Mouse (Mus musculus) embryonic facial prominence, embryonic 11.5 days (tissue): ENCODE measurements at regions not wholly inside any gene's neighbourhood (a gene's known extent, or its start where the extent isn't known, plus 50 kb on each side); places are given as distances from the start of the nearest gene placed in this dataset.
A peak's percentile ranks its signal among the peaks of the same experiment; 100 is the strongest.

ENCODE experiments used
- ATAC-seq: fragments of 200-750 bp; cut with Nextera tagmentation; replicated peaks from 2 replicates; pipeline ENCODE4 v1.8.0; 2017; ENCODE audit warnings: low read depth; ENCODE audit not compliant: insufficient number of reproducible peaks, low FRiP score, low TSS enrichment
- DNase-seq: peaks from one replicate; pipeline ENCODE4 v3.0.0-alpha.2; 2015; ENCODE audit warnings: low spot score
- H3K27ac ChIP-seq: fragments of 300-500 bp; sonication (generic); replicated peaks from 2 replicates; pipeline ENCODE4 v1.5.1; 2014; ENCODE audit warnings: mild to moderate bottlenecking, low read depth, low read length, control low read depth
- H3K27me3 ChIP-seq: fragments of 300-500 bp; sonication (generic); 2 replicates; pipeline ENCODE4 v1.6.1; 2014; ENCODE audit warnings: mild to moderate bottlenecking, low read length, moderate library complexity, mixed read lengths; ENCODE audit not compliant: control insufficient read depth, insufficient read depth
- H3K36me3 ChIP-seq: fragments of 300-500 bp; sonication (generic); replicated peaks from 2 replicates; pipeline ENCODE4 v1.6.1; 2014; ENCODE audit warnings: low read depth, mild to moderate bottlenecking, low read length, moderate library complexity, mixed read lengths; ENCODE audit not compliant: control insufficient read depth, insufficient read depth
- H3K4me1 ChIP-seq: fragments of 300-500 bp; sonication (generic); 2 replicates; pipeline ENCODE4 v1.6.1; 2014; ENCODE audit warnings: low read length, mixed read lengths; ENCODE audit not compliant: control insufficient read depth, insufficient read depth
- H3K4me2 ChIP-seq: fragments of 300-500 bp; sonication (generic); 2 replicates; pipeline ENCODE4 v1.6.1; 2014; ENCODE audit warnings: low read depth, mild to moderate bottlenecking, control low read depth, low read length, moderate library complexity
- H3K4me3 ChIP-seq: fragments of 300-500 bp; sonication (generic); 2 replicates; pipeline ENCODE4 v1.5.1; 2014; ENCODE audit warnings: low read depth, low read length, control low read depth
- H3K9ac ChIP-seq: fragments of 300-500 bp; sonication (generic); replicated peaks from 2 replicates; pipeline ENCODE4 v1.6.1; 2014; ENCODE audit warnings: mild to moderate bottlenecking, control low read depth, low read length
- H3K9me3 ChIP-seq: fragments of 300-500 bp; sonication (generic); replicated peaks from 2 replicates; pipeline ENCODE4 v1.6.1; 2016; ENCODE audit warnings: mild to moderate bottlenecking, low read length, inconsistent platforms, mixed read lengths; ENCODE audit not compliant: control insufficient read depth
- WGBS: fragments of 180-500 bp; shearing (Covaris S2); extraction: QIAGEN DNeasy Blood & Tissue Kit; methylation state at CpG from one replicate; pipeline ENCODE4 v1.1.7; 2014; 5-methylcytosine and 5-hydroxymethylcytosine counted together

GRCm38 (mm10) chr3:132345856-132346255, 260.8 kb downstream of the Dkk2 start:
- ATAC-seq = no peak
- 71% methylated on average over 1 of the region's 1 CpGs for WGBS

GRCm38 (mm10) chr3:132349602-132350001, 264.5 kb downstream of the Dkk2 start:
- WGBS = 64% methylated on average over 1 of the region's 1 CpGs
- H3K4me3 ChIP-seq = no peak overlapping the region
- H3K4me2 ChIP-seq = no peak overlapping the region
- no peaks in the 10 kb centered on the region for H3K4me1 ChIP-seq
- no peaks in the 10 kb centered on the region for H3K27me3 ChIP-seq
- ATAC-seq = no peak
- DNase-seq = no peak
- H3K9ac ChIP-seq = no peak overlapping the region
- no peak overlapping the region for H3K27ac ChIP-seq
- no peaks in the 10 kb centered on the region for H3K9me3 ChIP-seq
- H3K36me3 ChIP-seq = no peaks in the 10 kb centered on the region

More at GRCm38 (mm10) chr3:132345856-132346255, 260.8 kb downstream of the Dkk2 start:
- Histone ChIP-seq H3K4me1 (no peaks in the 10 kb centered on the region), H3K36me3 (no peaks in the 10 kb centered on the region), H3K4me2 (no peak overlapping the region), H3K27me3 (no peaks in the 10 kb centered on the region), H3K4me3 (no peak overlapping the region), H3K9ac (no peak overlapping the region), H3K9me3 (no peaks in the 10 kb centered on the region), H3K27ac (no peak overlapping the region)
- no peak for DNase-seq

GRCm38 (mm10) chr3:132353204-132353603, 268.1 kb downstream of the Dkk2 start:
- Histone ChIP-seq H3K27me3 (no peaks in the 10 kb centered on the region), H3K4me2 (no peak overlapping the region), H3K27ac (no peak overlapping the region), H3K4me1 (no peaks in the 10 kb centered on the region), H3K9me3 (no peaks in the 10 kb centered on the region), H3K9ac (no peak overlapping the region), H3K4me3 (no peak overlapping the region), H3K36me3 (no peaks in the 10 kb centered on the region)
- no peak for ATAC-seq
- DNase-seq = no peak
- WGBS = 69% methylated on average over 2 of the region's 2 CpGs

GRCm38 (mm10) chr3:132359596-132359995, 270.0 kb upstream of the Gimd1 start:
- H3K9ac ChIP-seq = no peak overlapping the region
- no peak overlapping the region for H3K4me3 ChIP-seq
- no peak overlapping the region for H3K27ac ChIP-seq
- no peak for ATAC-seq
- WGBS = 74% methylated on average over 3 of the region's 3 CpGs
- no peaks in the 10 kb centered on the region for H3K27me3 ChIP-seq
- H3K36me3 ChIP-seq = no peaks in the 10 kb centered on the region
- no peaks in the 10 kb centered on the region for H3K4me1 ChIP-seq
- no peaks in the 10 kb centered on the region for H3K9me3 ChIP-seq
- no peak for DNase-seq
- H3K4me2 ChIP-seq = no peak overlapping the region

GRCm38 (mm10) chr3:132375579-132375978, 254.0 kb upstream of the Gimd1 start:
- Histone ChIP-seq H3K27me3 (no peaks in the 10 kb centered on the region), H3K27ac (no peak overlapping the region), H3K4me3 (no peak overlapping the region), H3K9ac (no peak overlapping the region), H3K9me3 (no peaks in the 10 kb centered on the region), H3K36me3 (no peaks in the 10 kb centered on the region), H3K4me2 (no peak overlapping the region), H3K4me1 (no peaks in the 10 kb centered on the region)
- ATAC-seq (0 out of 2 replicates have a peak, but pooled peaks have one; percentile 18), DNase-seq (no peak)
- WGBS = 68% methylated on average over 4 of the region's 4 CpGs

- WGBS = 18% methylated on average over 2 of the region's 2 CpGs
- no peak for ATAC-seq
- no peaks in the 10 kb centered on the region for H3K4me1 ChIP-seq
Observed at GRCm38 (mm10) chr3:132417742-132418141, 211.9 kb upstream of the Gimd1 start.

GRCm38 (mm10) chr3:132425819-132426671, 203.6 kb upstream of the Gimd1 start:
- H3K4me1 ChIP-seq = no peaks in the 10 kb centered on the region
- H3K9me3 ChIP-seq = no peaks in the 10 kb centered on the region
- WGBS = 63% methylated on average over 11 of the region's 11 CpGs
- H3K36me3 ChIP-seq = no peaks in the 10 kb centered on the region
- ATAC-seq = no peak
- H3K4me3 ChIP-seq = no peak overlapping the region
- no peak for DNase-seq
- H3K9ac ChIP-seq = no peak overlapping the region
- no peak overlapping the region for H3K27ac ChIP-seq
- H3K4me2 ChIP-seq = no peak overlapping the region
- no peaks in the 10 kb centered on the region for H3K27me3 ChIP-seq

More at GRCm38 (mm10) chr3:132417742-132418141, 211.9 kb upstream of the Gimd1 start:
- H3K9ac ChIP-seq = no peak overlapping the region
- H3K4me3 ChIP-seq = no peak overlapping the region
- H3K27ac ChIP-seq = no peak overlapping the region
- no peaks in the 10 kb centered on the region for H3K27me3 ChIP-seq
- peak; percentile 56 for DNase-seq
- no peak overlapping the region for H3K4me2 ChIP-seq
- no peaks in the 10 kb centered on the region for H3K9me3 ChIP-seq
- H3K36me3 ChIP-seq = no peaks in the 10 kb centered on the region

GRCm38 (mm10) chr3:132427244-132427643, 202.4 kb upstream of the Gimd1 start:
- Histone ChIP-seq H3K9me3 (no peaks in the 10 kb centered on the region), H3K9ac (no peak overlapping the region; the same call in 1 of the 2 replicates), H3K4me3 (no peak overlapping the region), H3K36me3 (no peaks in the 10 kb centered on the region), H3K4me2 (no peak overlapping the region), H3K4me1 (no peaks in the 10 kb centered on the region), H3K27me3 (no peaks in the 10 kb centered on the region), H3K27ac (no peak overlapping the region)
- 0 out of 2 replicates have a peak, but pooled peaks have one; percentile 56 for ATAC-seq
- peak; percentile 22 for DNase-seq
- WGBS = 48% methylated on average over 9 of the region's 9 CpGs
